Mouse (Mus musculus): ENCODE measurements around the gene Col8a1. TPM values are rescaled to one million over a fixed set of nuclear protein-coding genes. Genes with fewer than 3 reads are reported as not detected.

Gene Col8a1
- polyA plus RNA-seq (2014; fragmentation: Nextera tagmentation; extraction: Ambion mirVana) = 12.2 and 14.9 TPM in 2 replicates

DNA sequence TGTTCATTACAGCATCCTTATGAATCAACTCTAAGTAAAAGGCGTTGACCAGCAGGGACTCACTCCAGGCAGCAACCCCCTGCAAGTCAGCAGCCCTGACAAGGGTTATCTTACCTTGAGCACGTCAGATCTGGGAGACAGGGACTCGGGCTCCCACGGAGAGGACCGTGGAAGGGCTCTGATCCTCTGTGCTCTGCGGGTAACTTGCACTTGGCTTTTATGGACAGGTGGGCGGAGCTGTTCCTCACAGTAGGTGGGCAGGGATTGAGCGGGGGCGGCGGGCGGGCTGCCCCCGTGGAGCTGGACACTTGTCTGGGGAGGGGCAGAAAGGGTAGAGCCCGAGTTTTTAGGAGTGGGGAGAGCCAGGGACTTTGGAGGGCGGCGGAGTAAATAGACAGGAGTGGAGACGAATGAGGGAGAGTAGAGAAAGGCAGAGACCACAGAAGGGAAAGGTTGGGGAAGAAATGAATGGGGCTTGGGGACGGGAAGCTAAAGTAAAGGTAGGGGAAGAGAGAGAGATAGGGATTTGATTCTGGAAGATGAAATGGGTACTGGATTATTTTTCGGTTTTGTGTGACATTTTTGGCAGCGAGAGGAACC, at the start of gene Col8a1:
TSS of gene Col8a1 (minus strand) at position 212 of the 600 bp plus-strand sequence.
- Histone ChIP-seq H3K27me3 (ENCODE audit: control insufficient read depth, insufficient read depth, low read length) (0 out of 2 replicates have a peak, but pooled peaks cover 2% of the 10 kb centered on the region), H3K4me3 (ENCODE audit: low read depth, low read length) (peak within 1 kb of the TSS; percentile 24), H3K36me3 (ENCODE audit: control insufficient read depth, insufficient read depth, low read length) (no peaks in the 10 kb centered on the region), H3K4me2 (replicated peaks; ENCODE audit: low read depth, low read length) (peak within 1 kb of the TSS; percentile 70), H3K9ac (replicated peaks; ENCODE audit: low read depth, low read length) (0 out of 2 replicates have a peak within 1 kb of the TSS, but pooled peaks have one; percentile 14), H3K27ac (ENCODE audit: low read length) (no peak within 1 kb of the TSS), H3K9me3 (ENCODE audit: control insufficient read depth, low read depth, low read length) (no peaks in the 10 kb centered on the region), H3K4me1 (ENCODE audit: control insufficient read depth, insufficient read depth, low read length) (peaks cover 4% of the 10 kb centered on the region; the same call in 1 of the 2 replicates)
- no peak for ATAC-seq (ENCODE audit: insufficient number of reproducible peaks, insufficient read depth, low FRiP score, low read depth)
- WGBS = 3% methylated on average over 19 of the region's 19 CpGs

DNA sequence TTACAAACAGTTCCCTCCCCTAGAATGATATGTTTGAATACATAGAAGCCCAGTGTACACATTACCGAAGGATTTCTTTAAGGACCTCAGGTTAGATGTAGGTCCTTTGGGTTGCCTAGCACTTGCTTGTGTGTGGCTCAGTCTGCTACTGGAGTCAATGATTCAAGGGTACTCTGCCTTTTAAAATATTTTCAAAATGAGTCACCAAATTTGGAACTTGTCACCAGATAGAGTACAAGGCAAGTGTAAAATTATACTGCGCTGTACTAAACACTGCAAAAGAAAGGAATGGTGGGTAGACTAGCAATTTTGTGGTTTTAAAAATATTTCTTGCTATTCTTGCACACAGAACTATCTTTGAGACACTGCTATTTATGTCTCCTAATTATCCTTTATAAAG, 47.3 kb upstream of the Col8a1 start:
- Histone ChIP-seq H3K4me3 (ENCODE audit: low read depth, low read length) (no peak overlapping the region), H3K36me3 (ENCODE audit: control insufficient read depth, insufficient read depth, low read length) (no peaks in the 10 kb centered on the region), H3K4me1 (ENCODE audit: control insufficient read depth, insufficient read depth, low read length) (no peaks in the 10 kb centered on the region), H3K9me3 (ENCODE audit: control insufficient read depth, low read depth, low read length) (no peaks in the 10 kb centered on the region), H3K4me2 (replicated peaks; ENCODE audit: low read depth, low read length) (no peak overlapping the region), H3K27ac (ENCODE audit: low read length) (no peak overlapping the region), H3K27me3 (ENCODE audit: control insufficient read depth, insufficient read depth, low read length) (no peaks in the 10 kb centered on the region), H3K9ac (replicated peaks; ENCODE audit: low read depth, low read length) (no peak overlapping the region)
- ATAC-seq (ENCODE audit: insufficient number of reproducible peaks, insufficient read depth, low FRiP score, low read depth) = no peak
- WGBS = 84% methylated on average over 2 of the region's 2 CpGs

- Histone ChIP-seq H3K27me3 (ENCODE audit: control insufficient read depth, insufficient read depth, low read length) (no peaks in the 10 kb centered on the region), H3K4me1 (ENCODE audit: control insufficient read depth, insufficient read depth, low read length) (no peaks in the 10 kb centered on the region), H3K4me3 (ENCODE audit: low read depth, low read length) (no peak overlapping the region), H3K4me2 (replicated peaks; ENCODE audit: low read depth, low read length) (no peak overlapping the region), H3K27ac (ENCODE audit: low read length) (no peak overlapping the region), H3K9ac (replicated peaks; ENCODE audit: low read depth, low read length) (no peak overlapping the region), H3K9me3 (ENCODE audit: control insufficient read depth, low read depth, low read length) (no peaks in the 10 kb centered on the region), H3K36me3 (ENCODE audit: control insufficient read depth, insufficient read depth, low read length) (no peaks in the 10 kb centered on the region)
- 73% methylated on average over 6 of the region's 6 CpGs for WGBS
- no peak for ATAC-seq (ENCODE audit: insufficient number of reproducible peaks, insufficient read depth, low FRiP score, low read depth)
These were observed 41.8 kb upstream of the Col8a1 start for GRCm38 (mm10) chr16:57796321-57796720.

DNA sequence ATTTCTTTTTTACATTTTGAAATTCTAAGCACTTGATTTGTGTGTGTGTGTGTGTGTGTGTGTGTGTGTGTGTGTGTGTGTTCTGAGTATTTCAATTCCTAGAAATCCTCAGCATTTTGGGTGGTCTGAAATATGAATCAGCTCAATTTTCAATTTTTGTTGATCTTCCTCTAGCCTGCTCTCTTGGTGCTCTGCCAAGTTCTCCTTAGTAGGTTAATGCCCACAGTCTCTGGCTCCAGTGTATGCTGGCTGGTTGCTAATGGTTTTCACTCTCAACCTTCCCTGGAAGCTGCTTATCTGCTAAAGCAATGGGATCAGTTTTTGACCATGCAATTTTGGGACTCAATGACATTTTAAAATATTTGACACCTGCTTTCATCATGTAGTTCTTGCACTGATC, 24.5 kb upstream of the Col8a1 start:
- Histone ChIP-seq H3K27me3 (ENCODE audit: control insufficient read depth, insufficient read depth, low read length) (no peaks in the 10 kb centered on the region), H3K36me3 (ENCODE audit: control insufficient read depth, insufficient read depth, low read length) (no peaks in the 10 kb centered on the region), H3K9ac (replicated peaks; ENCODE audit: low read depth, low read length) (no peak overlapping the region), H3K4me2 (replicated peaks; ENCODE audit: low read depth, low read length) (no peak overlapping the region), H3K4me1 (ENCODE audit: control insufficient read depth, insufficient read depth, low read length) (no peaks in the 10 kb centered on the region), H3K9me3 (ENCODE audit: control insufficient read depth, low read depth, low read length) (no peaks in the 10 kb centered on the region), H3K4me3 (ENCODE audit: low read depth, low read length) (no peak overlapping the region), H3K27ac (ENCODE audit: low read length) (no peak overlapping the region)
- no peak for ATAC-seq (ENCODE audit: insufficient number of reproducible peaks, insufficient read depth, low FRiP score, low read depth)

- WGBS = 65% methylated on average over 3 of the region's 3 CpGs
These were observed 11.1 kb upstream of the Col8a1 start for GRCm38 (mm10) chr16:57765615-57766014.

DNA sequence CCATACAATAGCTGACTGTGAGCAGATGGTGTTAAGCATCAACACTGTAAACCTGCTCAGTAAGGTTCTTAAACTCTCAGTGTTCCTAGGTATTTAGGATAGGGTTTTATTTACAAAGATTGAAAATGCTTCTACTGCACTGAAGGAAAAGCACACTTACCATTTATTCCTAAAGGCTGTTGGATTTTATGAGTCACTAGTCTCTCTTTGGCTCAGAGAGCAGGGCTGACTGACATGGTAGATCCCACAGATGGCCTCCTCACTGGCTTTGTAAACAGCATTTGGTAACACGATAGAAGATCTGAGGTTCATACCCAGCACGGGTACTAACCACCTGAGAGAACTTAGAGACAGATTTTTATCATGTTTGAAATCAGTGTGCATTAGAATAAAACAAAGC, 5.3 kb upstream of the Col8a1 start:
- no peak overlapping the region for H3K9ac ChIP-seq (replicated peaks; ENCODE audit: low read depth, low read length)
- H3K4me2 ChIP-seq (replicated peaks; ENCODE audit: low read depth, low read length) = no peak overlapping the region
- no peak overlapping the region for H3K4me3 ChIP-seq (ENCODE audit: low read depth, low read length)
- no peak overlapping the region for H3K27ac ChIP-seq (ENCODE audit: low read length)
- ATAC-seq (ENCODE audit: insufficient number of reproducible peaks, insufficient read depth, low FRiP score, low read depth) = no peak
- 0 out of 2 replicates have a peak, but pooled peaks cover 2% of the 10 kb centered on the region for H3K27me3 ChIP-seq (ENCODE audit: control insufficient read depth, insufficient read depth, low read length)
- 61% methylated on average over 2 of the region's 2 CpGs for WGBS
- no peaks in the 10 kb centered on the region for H3K9me3 ChIP-seq (ENCODE audit: control insufficient read depth, low read depth, low read length)
- H3K4me1 ChIP-seq (ENCODE audit: control insufficient read depth, insufficient read depth, low read length) = peaks cover 4% of the 10 kb centered on the region; the same call in 1 of the 2 replicates
- H3K36me3 ChIP-seq (ENCODE audit: control insufficient read depth, insufficient read depth, low read length) = no peaks in the 10 kb centered on the region

More at GRCm38 (mm10) chr16:57765615-57766014, 11.1 kb upstream of the Col8a1 start:
- Histone ChIP-seq H3K4me1 (ENCODE audit: control insufficient read depth, insufficient read depth, low read length) (no peaks in the 10 kb centered on the region), H3K4me2 (replicated peaks; ENCODE audit: low read depth, low read length) (no peak overlapping the region), H3K27ac (ENCODE audit: low read length) (no peak overlapping the region), H3K9me3 (ENCODE audit: control insufficient read depth, low read depth, low read length) (no peaks in the 10 kb centered on the region), H3K27me3 (ENCODE audit: control insufficient read depth, insufficient read depth, low read length) (no peaks in the 10 kb centered on the region), H3K36me3 (ENCODE audit: control insufficient read depth, insufficient read depth, low read length) (no peaks in the 10 kb centered on the region), H3K4me3 (ENCODE audit: low read depth, low read length) (no peak overlapping the region), H3K9ac (replicated peaks; ENCODE audit: low read depth, low read length) (no peak overlapping the region)
- ATAC-seq (ENCODE audit: insufficient number of reproducible peaks, insufficient read depth, low FRiP score, low read depth) = no peak

DNA sequence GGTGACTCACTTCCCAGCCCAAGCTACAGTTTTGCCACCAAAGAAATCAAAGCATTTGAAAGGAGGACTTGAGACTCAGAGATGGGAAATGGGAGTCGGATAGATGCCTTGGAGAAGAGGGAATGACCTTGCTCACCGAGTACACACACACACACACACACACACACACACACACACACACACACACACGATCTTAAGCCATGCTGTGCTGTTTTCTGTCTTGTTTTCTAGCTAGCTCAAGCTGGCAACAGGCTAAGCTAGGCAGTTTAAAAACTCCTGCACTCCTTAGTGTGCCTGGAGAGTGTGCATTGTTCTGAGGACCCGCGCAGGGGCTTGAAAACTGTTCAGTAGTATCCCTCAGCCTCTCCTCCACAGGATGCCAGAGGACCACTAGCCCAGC, 1.2 kb upstream of the Col8a1 start:
- 0 out of 2 replicates have a peak, but pooled peaks cover 2% of the 10 kb centered on the region for H3K27me3 ChIP-seq (ENCODE audit: control insufficient read depth, insufficient read depth, low read length)
- peaks cover 4% of the 10 kb centered on the region; the same call in 1 of the 2 replicates for H3K4me1 ChIP-seq (ENCODE audit: control insufficient read depth, insufficient read depth, low read length)
- H3K27ac ChIP-seq (ENCODE audit: low read length) = no peak overlapping the region
- H3K4me2 ChIP-seq (replicated peaks; ENCODE audit: low read depth, low read length) = peak overlapping the region; percentile 70
- no peaks in the 10 kb centered on the region for H3K9me3 ChIP-seq (ENCODE audit: control insufficient read depth, low read depth, low read length)
- no peak overlapping the region for H3K9ac ChIP-seq (replicated peaks; ENCODE audit: low read depth, low read length)
- 49% methylated on average over 5 of the region's 5 CpGs for WGBS
- ATAC-seq (ENCODE audit: insufficient number of reproducible peaks, insufficient read depth, low FRiP score, low read depth) = no peak
- 0 out of 2 replicates have a peak overlapping the region, but pooled peaks have one; percentile 24 for H3K4me3 ChIP-seq (ENCODE audit: low read depth, low read length)
- no peaks in the 10 kb centered on the region for H3K36me3 ChIP-seq (ENCODE audit: control insufficient read depth, insufficient read depth, low read length)

DNA sequence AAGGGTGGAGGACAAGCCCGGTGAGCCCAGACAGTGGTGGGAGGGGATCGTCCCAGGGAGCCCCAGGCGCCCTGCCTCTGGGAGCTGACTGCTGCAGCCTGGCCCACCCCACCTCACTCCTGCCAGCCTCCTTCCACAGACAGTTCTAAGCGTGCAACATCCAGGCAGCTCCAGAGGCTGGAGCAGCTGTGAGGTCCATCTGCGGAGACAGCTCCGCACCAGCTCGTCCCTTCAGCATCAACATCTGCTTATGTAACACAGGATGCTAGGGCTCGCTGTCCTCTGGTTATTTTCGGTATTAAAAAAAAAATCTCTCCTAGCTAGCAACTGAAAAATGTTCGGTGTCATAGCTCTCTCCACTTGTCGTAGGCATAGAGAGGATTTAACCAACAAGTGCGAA, 704 bp upstream of the Col8a1 start:
- Histone ChIP-seq H3K36me3 (ENCODE audit: control insufficient read depth, insufficient read depth, low read length) (no peaks in the 10 kb centered on the region), H3K4me3 (ENCODE audit: low read depth, low read length) (peak overlapping the region; percentile 24), H3K4me1 (ENCODE audit: control insufficient read depth, insufficient read depth, low read length) (peaks cover 4% of the 10 kb centered on the region; the same call in 1 of the 2 replicates), H3K27me3 (ENCODE audit: control insufficient read depth, insufficient read depth, low read length) (0 out of 2 replicates have a peak, but pooled peaks cover 2% of the 10 kb centered on the region), H3K9ac (replicated peaks; ENCODE audit: low read depth, low read length) (0 out of 2 replicates have a peak overlapping the region, but pooled peaks have one; percentile 14), H3K9me3 (ENCODE audit: control insufficient read depth, low read depth, low read length) (no peaks in the 10 kb centered on the region), H3K27ac (ENCODE audit: low read length) (no peak overlapping the region), H3K4me2 (replicated peaks; ENCODE audit: low read depth, low read length) (peak overlapping the region; percentile 70)
- ATAC-seq (ENCODE audit: insufficient number of reproducible peaks, insufficient read depth, low FRiP score, low read depth) = no peak
- 16% methylated on average over 12 of the region's 12 CpGs for WGBS

Measured in stomach, embryonic 14.5 days (tissue).